Mouse (Mus musculus) intestine, embryonic 16.5 days (tissue): Measurements from ENCODE around the gene Tmem161a. TPM values are rescaled to one million over a fixed set of nuclear protein-coding genes. Genes with fewer than 3 reads are reported as not detected.
"Not testable (repeated sequence)": the region's sequence is repeated elsewhere in the genome, so short reads cannot be mapped to it uniquely, and the experiment has no call there.

Experiments used
- ATAC-seq: fragments of 200-750 bp; cut with Nextera tagmentation; 2 replicates; pipeline ENCODE4 v1.8.0; 2017; ENCODE audit warnings: moderate TSS enrichment, moderate library complexity
- H3K27ac ChIP-seq: fragments of 300-500 bp; sonication (generic); 2 replicates; pipeline ENCODE4 v1.5.1; 2014; ENCODE audit warnings: mild to moderate bottlenecking, low read length
- H3K27me3 ChIP-seq: fragments of 300-500 bp; sonication (generic); replicated peaks from 2 replicates; pipeline ENCODE4 v1.6.1; 2014; ENCODE audit warnings: low read length, control low read depth, mixed read lengths; ENCODE audit not compliant: control insufficient read depth, insufficient read depth
- H3K36me3 ChIP-seq: fragments of 300-500 bp; sonication (generic); 2 replicates; pipeline ENCODE4 v1.6.1; 2014; ENCODE audit warnings: low read length, control low read depth; ENCODE audit not compliant: control insufficient read depth, insufficient read depth
- H3K4me1 ChIP-seq: fragments of 300-500 bp; sonication (generic); 2 replicates; pipeline ENCODE4 v1.6.1; 2014; ENCODE audit warnings: low read length, control low read depth, mixed read lengths; ENCODE audit not compliant: control insufficient read depth, insufficient read depth
- H3K4me2 ChIP-seq: fragments of 300-500 bp; sonication (generic); 2 replicates; pipeline ENCODE4 v1.6.1; 2014; ENCODE audit warnings: low read depth, low read length, control low read depth
- H3K4me3 ChIP-seq: fragments of 300-500 bp; sonication (generic); 2 replicates; pipeline ENCODE4 v1.5.1; 2014; ENCODE audit warnings: mild to moderate bottlenecking, low read length
- H3K9ac ChIP-seq: fragments of 300-500 bp; sonication (generic); 2 replicates; pipeline ENCODE4 v1.6.1; 2014; ENCODE audit warnings: low read depth, low read length
- H3K9me3 ChIP-seq: fragments of 300-500 bp; sonication (generic); 2 replicates; pipeline ENCODE4 v1.6.1; 2016; ENCODE audit warnings: low read length, control low read depth; ENCODE audit not compliant: control insufficient read depth
- WGBS: fragments of 180-500 bp; shearing (Covaris S2); extraction: QIAGEN DNeasy Blood & Tissue Kit; methylation state at CpG from one replicate; pipeline ENCODE4 v1.1.7; 2014; 5-methylcytosine and 5-hydroxymethylcytosine counted together
- polyA plus RNA-seq: library from polyadenylated mRNA; unstranded; fragments of >200 nt; fragmentation: Nextera tagmentation; extraction: Ambion mirVana; gene quantifications from 2 replicates; pipeline ENCODE4 v1.2.1, GENCODE M21; 2015

The Tmem161a gene
- polyA plus RNA-seq, 1 experiment from 2014 or later = 67.7 TPM

DNA sequence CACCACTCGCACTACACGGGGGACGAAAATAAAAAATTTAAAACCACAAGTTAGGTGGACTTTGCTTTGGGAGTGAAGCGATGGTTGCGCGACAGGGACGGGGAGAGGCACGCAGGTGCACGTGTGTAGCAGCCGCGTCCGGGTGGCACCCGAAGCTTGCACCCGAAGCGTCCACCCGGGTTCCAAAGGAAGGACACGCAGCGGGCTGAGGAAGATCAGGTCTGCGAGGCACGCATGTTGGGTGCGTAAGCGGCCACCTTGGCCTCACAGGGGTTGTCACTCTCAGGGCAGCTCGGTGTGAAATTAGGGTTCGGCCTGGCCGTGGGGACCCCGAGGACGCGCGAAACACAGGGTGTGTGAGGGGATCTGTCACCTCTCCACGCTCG is 39.6 kb downstream of the Tmem161a start:
- 1% methylated on average over 31 of the region's 31 CpGs for WGBS
- peak overlapping the region; percentile 78 for H3K9ac ChIP-seq
- peak overlapping the region; percentile 71 for H3K4me3 ChIP-seq
- H3K36me3 ChIP-seq = no peaks in the 10 kb centered on the region
- H3K4me1 ChIP-seq = 0 out of 2 replicates have a peak, but pooled peaks cover 5% of the 10 kb centered on the region
- no peaks in the 10 kb centered on the region for H3K9me3 ChIP-seq
- no peaks in the 10 kb centered on the region for H3K27me3 ChIP-seq
- H3K27ac ChIP-seq = peak overlapping the region; percentile 45; the same call in 1 of the 2 replicates
- peak overlapping the region; percentile 98 for H3K4me2 ChIP-seq
- ATAC-seq = peak; percentile 2; the same call in 1 of the 2 replicates

DNA sequence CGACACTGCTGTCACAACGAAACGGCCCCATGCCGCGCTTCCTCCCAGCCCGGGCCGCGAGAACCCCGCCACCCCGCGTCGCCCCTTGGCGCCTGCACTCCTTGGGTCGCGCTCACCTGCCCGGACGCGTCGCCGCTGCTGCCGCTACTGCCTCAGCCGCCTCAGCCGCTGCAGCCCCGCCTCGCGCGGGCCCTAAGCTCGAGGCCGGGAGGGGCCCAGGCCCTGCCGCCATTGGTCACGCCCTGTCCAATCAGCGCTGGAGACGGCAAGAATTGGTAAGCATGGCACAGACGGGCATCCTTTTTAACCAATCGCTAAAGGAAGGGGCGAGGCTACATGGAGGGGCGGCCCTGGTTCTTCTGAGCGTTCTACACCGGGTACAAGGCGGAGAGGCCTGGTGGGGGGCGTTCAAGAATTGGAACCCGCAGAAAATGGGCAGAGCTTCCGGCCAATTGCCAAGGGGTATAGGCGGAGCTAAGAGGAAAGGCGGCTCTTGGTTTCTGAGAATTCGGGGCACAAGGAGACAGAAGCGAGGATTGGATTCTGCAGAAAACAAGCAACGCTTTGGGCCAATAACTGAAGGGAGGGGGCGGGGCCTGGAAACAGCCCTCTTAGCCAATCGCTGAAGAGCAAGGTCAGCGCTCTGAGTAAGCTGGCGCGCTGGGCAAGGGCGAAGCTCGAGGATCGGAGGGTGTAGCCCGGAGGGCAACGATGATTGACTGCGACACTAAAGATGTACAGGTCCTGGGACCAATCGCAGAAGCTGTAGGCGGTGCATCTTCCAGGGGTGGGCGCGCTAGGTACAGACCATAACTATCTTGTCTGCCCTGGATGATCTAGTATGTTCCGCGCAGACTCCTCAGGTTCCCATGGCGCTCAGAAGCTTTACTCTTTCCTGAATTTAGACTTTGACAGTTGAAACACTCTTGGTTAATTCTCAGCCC is 40.2 kb downstream of the Tmem161a start, which contains the start of gene Slc25a42:
Gene Slc25a42, minus strand, starts transcription at position 194 of the 944 bp plus-strand sequence.
- H3K36me3 ChIP-seq = no peaks in the 10 kb centered on the region
- 0 out of 2 replicates have a peak, but pooled peaks cover 5% of the 10 kb centered on the region for H3K4me1 ChIP-seq
- peak within 1 kb of the TSS; percentile 98 for H3K4me2 ChIP-seq
- under 1% methylated on average over 66 of the region's 66 CpGs for WGBS
- H3K27me3 ChIP-seq = no peaks in the 10 kb centered on the region
- ATAC-seq = peak; percentile 98
- H3K4me3 ChIP-seq = peak within 1 kb of the TSS; percentile 71
- peak within 1 kb of the TSS; percentile 45 for H3K27ac ChIP-seq
- peak within 1 kb of the TSS; percentile 78 for H3K9ac ChIP-seq
- no peaks in the 10 kb centered on the region for H3K9me3 ChIP-seq

DNA sequence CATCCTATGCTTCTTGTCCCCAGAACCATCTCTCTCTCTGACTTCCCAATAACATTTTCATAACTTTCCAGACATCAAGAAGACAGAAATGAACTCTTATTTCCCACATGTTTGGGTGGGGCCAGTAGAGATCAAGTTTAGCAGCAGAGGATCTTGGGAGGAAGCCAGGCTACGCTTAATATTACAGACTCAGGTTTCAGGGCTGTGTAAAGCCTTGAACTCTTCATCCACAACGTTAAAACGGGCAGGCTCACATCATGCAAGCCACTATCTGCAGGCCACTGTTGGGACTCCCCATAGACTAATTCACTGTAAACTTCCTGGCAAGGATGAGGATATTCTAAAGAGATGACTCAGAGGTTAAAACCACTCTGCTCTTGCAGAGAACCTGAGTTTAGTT is 42.3 kb downstream of the Tmem161a start:
- no peak for ATAC-seq
- H3K4me1 ChIP-seq = 0 out of 2 replicates have a peak, but pooled peaks cover 5% of the 10 kb centered on the region
- WGBS = 75% methylated on average over 3 of the region's 3 CpGs
- no peak overlapping the region for H3K9ac ChIP-seq
- no peaks in the 10 kb centered on the region for H3K27me3 ChIP-seq
- no peak overlapping the region for H3K4me3 ChIP-seq
- no peak overlapping the region for H3K27ac ChIP-seq
- no peak overlapping the region for H3K4me2 ChIP-seq
- H3K36me3 ChIP-seq = no peaks in the 10 kb centered on the region
- H3K9me3 ChIP-seq = no peaks in the 10 kb centered on the region

DNA sequence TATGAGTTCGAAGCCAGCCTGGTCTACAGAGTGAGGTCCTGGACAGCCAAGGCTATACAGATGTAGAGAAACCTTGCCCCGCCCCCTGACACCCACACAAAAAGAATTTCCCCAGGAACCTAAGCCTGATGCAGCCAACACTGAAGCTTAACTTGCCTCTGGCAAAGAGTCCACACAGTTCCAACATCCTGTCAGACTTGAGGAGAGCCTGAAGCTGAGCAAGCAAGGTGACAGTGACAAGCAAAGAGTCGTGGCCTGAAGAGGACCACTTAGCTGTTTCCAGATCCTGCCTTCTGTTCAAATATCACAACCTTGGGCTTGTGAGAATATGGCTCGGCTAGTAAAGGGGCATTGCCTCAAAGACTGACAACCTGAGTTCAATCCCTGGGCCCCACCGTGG is 42.9 kb downstream of the Tmem161a start:
- H3K27ac ChIP-seq = no peak overlapping the region
- H3K4me3 ChIP-seq = no peak overlapping the region
- ATAC-seq = no peak
- H3K4me1 ChIP-seq = 0 out of 2 replicates have a peak, but pooled peaks cover 5% of the 10 kb centered on the region
- no peaks in the 10 kb centered on the region for H3K36me3 ChIP-seq
- H3K27me3 ChIP-seq = no peaks in the 10 kb centered on the region
- 76% methylated on average over 5 of the region's 5 CpGs for WGBS
- H3K9me3 ChIP-seq = no peaks in the 10 kb centered on the region
- no peak overlapping the region for H3K4me2 ChIP-seq
- H3K9ac ChIP-seq = no peak overlapping the region

DNA sequence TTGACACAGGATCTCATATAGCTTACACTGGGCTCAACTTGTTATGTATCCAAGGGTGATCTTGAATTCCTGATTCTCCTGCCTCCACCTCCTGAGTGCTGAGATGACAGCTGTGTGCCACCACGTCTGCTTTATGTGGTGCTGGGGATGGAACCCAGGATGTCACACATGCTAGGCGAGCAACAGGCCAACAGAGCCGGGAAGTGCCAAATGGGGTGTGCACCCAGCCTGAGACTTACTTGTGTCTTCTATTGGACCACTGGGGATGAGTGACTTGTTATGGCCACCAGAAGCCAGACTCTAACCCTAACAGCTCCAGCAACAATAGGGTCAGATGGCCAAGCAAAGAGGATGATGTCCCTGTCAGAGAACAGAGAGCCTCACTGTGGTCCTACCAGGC is 44.0 kb downstream of the Tmem161a start:
- not testable (repeated sequence) for H3K9me3 ChIP-seq, H3K27ac ChIP-seq, H3K9ac ChIP-seq, ATAC-seq, H3K27me3 ChIP-seq, H3K4me3 ChIP-seq, H3K4me1 ChIP-seq, H3K36me3 ChIP-seq, H3K4me2 ChIP-seq
- WGBS = 75% methylated on average over 3 of the region's 3 CpGs

DNA sequence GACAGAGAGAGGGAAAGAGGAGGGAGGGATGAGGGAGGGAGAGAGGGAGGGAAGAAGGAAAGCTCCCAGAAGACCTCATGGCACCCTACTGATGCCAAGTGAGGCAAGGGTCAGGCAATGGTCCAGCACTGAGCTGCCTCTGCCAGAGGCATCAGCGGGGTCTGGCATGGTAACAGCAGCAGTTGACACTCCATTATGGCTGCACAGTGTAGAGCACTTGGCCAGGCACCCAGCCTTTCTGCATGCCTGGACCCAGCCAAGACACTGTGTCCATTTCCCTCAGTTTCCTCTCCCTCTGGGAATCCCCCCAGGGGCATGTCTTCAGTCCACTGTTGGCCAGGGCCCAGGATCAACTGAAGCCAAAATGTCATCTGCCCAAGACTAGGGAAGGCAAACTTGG is 44.4 kb downstream of the Tmem161a start:
- Histone ChIP-seq H3K4me3 (no peak overlapping the region), H3K27ac (no peak overlapping the region), H3K27me3 (no peaks in the 10 kb centered on the region), H3K4me2 (no peak overlapping the region), H3K4me1 (no peaks in the 10 kb centered on the region), H3K36me3 (no peaks in the 10 kb centered on the region), H3K9ac (no peak overlapping the region), H3K9me3 (no peaks in the 10 kb centered on the region)
- no peak for ATAC-seq
- 55% methylated on average over 1 of the region's 1 CpGs for WGBS

DNA sequence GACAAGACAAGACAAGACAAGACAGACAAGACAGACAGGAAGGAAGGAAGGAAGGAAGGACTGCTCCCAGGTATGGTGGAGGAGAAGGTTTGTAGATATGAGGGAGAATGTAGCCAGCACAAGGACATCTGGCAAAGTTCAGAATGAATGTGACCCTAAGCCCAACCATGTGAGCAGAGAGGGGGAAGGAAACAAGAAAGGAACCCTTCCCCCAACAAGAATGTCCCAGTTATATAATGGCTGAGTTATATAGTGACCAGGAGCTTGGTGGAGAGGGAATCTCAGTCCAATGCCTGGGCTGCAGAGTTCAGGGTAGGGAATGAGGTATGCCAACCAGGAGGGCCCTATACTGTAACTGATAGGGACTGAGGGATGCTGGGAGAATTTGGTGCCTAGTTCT is 45.3 kb downstream of the Tmem161a start:
- no peak overlapping the region for H3K4me2 ChIP-seq
- H3K27me3 ChIP-seq = no peaks in the 10 kb centered on the region
- H3K27ac ChIP-seq = no peak overlapping the region
- H3K9ac ChIP-seq = no peak overlapping the region
- no peak for ATAC-seq
- H3K4me1 ChIP-seq = no peaks in the 10 kb centered on the region
- no peaks in the 10 kb centered on the region for H3K9me3 ChIP-seq
- H3K36me3 ChIP-seq = no peaks in the 10 kb centered on the region
- no peak overlapping the region for H3K4me3 ChIP-seq

DNA sequence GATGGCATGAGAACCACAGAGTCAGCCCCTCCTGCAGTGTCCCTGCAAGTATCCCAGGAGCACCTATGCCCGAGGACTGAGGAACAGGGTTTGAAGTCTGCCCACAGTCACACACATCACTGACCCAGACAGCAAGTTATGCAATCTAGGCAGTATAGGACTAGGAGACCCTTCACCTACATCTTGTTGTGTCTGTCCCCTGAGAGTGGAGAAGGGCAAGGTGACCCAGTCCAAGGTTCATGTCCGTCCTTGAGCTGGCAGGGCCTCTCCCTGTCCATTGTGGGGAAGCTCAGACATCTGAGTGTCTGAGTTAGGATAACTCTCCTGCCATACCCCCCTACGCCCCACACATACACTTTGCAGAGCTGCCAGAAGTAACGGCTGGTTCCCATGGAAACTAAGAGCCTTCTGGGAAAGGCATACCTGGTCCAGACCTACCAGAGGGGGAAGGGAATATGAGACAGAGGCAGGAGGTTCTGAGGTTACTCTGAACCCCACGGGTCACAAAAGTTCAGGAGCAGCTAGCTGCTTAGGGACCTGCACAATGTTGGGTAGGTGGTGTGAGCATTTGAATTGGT is 47.0 kb downstream of the Tmem161a start:
- H3K4me1 ChIP-seq = no peaks in the 10 kb centered on the region
- H3K4me2 ChIP-seq = no peak overlapping the region
- H3K36me3 ChIP-seq = no peaks in the 10 kb centered on the region
- H3K9ac ChIP-seq = no peak overlapping the region
- WGBS = 36% methylated on average over 5 of the region's 5 CpGs
- H3K9me3 ChIP-seq = no peaks in the 10 kb centered on the region
- H3K4me3 ChIP-seq = no peak overlapping the region
- no peak for ATAC-seq
- no peaks in the 10 kb centered on the region for H3K27me3 ChIP-seq
- H3K27ac ChIP-seq = no peak overlapping the region

DNA sequence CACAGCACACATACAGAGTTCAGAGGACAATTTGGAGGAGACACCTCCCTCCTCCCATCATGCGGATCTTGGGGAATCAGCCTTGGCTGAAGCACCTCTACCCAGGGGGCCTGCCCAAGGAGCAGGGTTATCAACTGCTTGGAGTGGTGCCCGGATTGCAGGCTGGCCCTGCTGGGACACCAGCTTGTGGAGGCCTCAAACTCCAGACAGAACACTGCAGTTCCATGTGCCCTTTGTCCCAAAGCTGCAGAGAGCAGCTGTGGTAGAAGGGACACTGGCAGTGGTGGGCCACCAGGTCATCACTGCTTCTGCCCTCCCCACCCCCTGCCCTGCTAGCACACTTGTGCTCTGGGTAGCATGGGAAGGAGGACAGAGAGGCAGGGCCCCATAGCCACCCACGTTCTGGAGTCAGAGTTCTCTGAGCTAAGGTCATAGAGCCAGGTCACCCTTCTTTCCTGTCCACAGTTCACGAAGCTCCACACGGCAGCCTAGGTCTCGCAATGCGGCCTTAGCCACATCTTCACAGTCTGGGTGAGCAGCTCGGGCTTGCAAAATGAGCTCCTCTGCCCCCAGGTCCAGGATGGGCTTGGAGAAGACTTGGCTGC is 48.2 kb downstream of the Tmem161a start:
- H3K36me3 ChIP-seq = peaks cover 8% of the 10 kb centered on the region; the same call in 1 of the 2 replicates
- WGBS = 71% methylated on average over 8 of the region's 8 CpGs
- no peak overlapping the region for H3K4me3 ChIP-seq
- H3K9me3 ChIP-seq = no peaks in the 10 kb centered on the region
- H3K4me1 ChIP-seq = no peaks in the 10 kb centered on the region
- no peak overlapping the region for H3K4me2 ChIP-seq
- ATAC-seq = no peak
- H3K27ac ChIP-seq = no peak overlapping the region
- no peaks in the 10 kb centered on the region for H3K27me3 ChIP-seq
- peak overlapping the region; percentile 24; the same call in 1 of the 2 replicates for H3K9ac ChIP-seq
